Mouse (Mus musculus) limb, embryonic 13.5 days (tissue): ENCODE data around the gene Fkbp1b. TPM values are rescaled to one million over a fixed set of nuclear protein-coding genes. Genes with fewer than 3 reads are reported as not detected.
"Not testable (repeated sequence)": the region's sequence is repeated elsewhere in the genome, so short reads cannot be mapped to it uniquely, and the experiment has no call there.

Experiments
- ATAC-seq: fragments of 200-750 bp; cut with Nextera tagmentation; 2 replicates; pipeline ENCODE4 v1.8.0; 2017; ENCODE audit warnings: low read depth, moderate number of reproducible peaks, moderate TSS enrichment; ENCODE audit not compliant: low FRiP score
- H3K27ac ChIP-seq: fragments of 300-500 bp; sonication (generic); 2 replicates; pipeline ENCODE4 v1.5.1; 2015; ENCODE audit warnings: inconsistent platforms, mild to moderate bottlenecking, moderate library complexity
- H3K27me3 ChIP-seq: fragments of 300-500 bp; sonication (generic); 2 replicates; pipeline ENCODE4 v1.6.1; 2015; ENCODE audit warnings: mild to moderate bottlenecking, inconsistent platforms
- H3K36me3 ChIP-seq: fragments of 300-500 bp; sonication (generic); 2 replicates; pipeline ENCODE4 v1.6.1; 2015; ENCODE audit warnings: inconsistent platforms, mild to moderate bottlenecking, moderate library complexity
- H3K4me1 ChIP-seq: fragments of 300-500 bp; sonication (generic); 2 replicates; pipeline ENCODE4 v1.6.1; 2015; ENCODE audit warnings: inconsistent platforms
- H3K4me2 ChIP-seq: fragments of 300-500 bp; sonication (generic); replicated peaks from 2 replicates; pipeline ENCODE4 v1.6.1; 2015; ENCODE audit warnings: inconsistent platforms, mild to moderate bottlenecking, moderate library complexity
- H3K4me3 ChIP-seq: fragments of 300-500 bp; sonication (generic); 2 replicates; pipeline ENCODE4 v1.5.1; 2015; ENCODE audit warnings: moderate library complexity, mild to moderate bottlenecking, inconsistent platforms
- H3K9ac ChIP-seq: fragments of 300-500 bp; sonication (generic); 2 replicates; pipeline ENCODE4 v1.6.1; 2015; ENCODE audit warnings: mild to moderate bottlenecking, inconsistent platforms
- H3K9me3 ChIP-seq: fragments of 300-500 bp; sonication (generic); 2 replicates; pipeline ENCODE4 v1.6.1; 2016; ENCODE audit warnings: inconsistent platforms
- WGBS: fragments of 180-500 bp; shearing (Covaris S2); methylation state at CpG from one replicate; pipeline ENCODE4 v1.1.7; 2015; 5-methylcytosine and 5-hydroxymethylcytosine counted together
- polyA plus RNA-seq: library from polyadenylated mRNA; unstranded; fragments of >200 nt; fragmentation: Nextera tagmentation; extraction: Ambion mirVana; gene quantifications from 2 replicates; pipeline ENCODE4 v1.2.1, GENCODE M21; 2015

Gene Fkbp1b
- polyA plus RNA-seq, 1 experiment from 2014 or later: 14.8 TPM

GRCm38 (mm10) chr12:4788128-4788527 lies 53.3 kb downstream of the Fkbp1b start:
- not testable (repeated sequence) for H3K27me3 ChIP-seq, H3K27ac ChIP-seq, ATAC-seq, H3K4me3 ChIP-seq, H3K4me2 ChIP-seq, H3K36me3 ChIP-seq, H3K9ac ChIP-seq, H3K4me1 ChIP-seq, H3K9me3 ChIP-seq
- WGBS: 94% methylated on average over 25 of the region's 25 CpGs

GRCm38 (mm10) chr12:4784466-4784865 lies 56.9 kb downstream of the Fkbp1b start:
- Histone ChIP-seq H3K9me3 (no peaks in the 10 kb centered on the region), H3K4me3 (no peak overlapping the region), H3K36me3 (no peaks in the 10 kb centered on the region), H3K9ac (no peak overlapping the region), H3K4me1 (no peaks in the 10 kb centered on the region), H3K27ac (no peak overlapping the region), H3K4me2 (no peak overlapping the region), H3K27me3 (no peaks in the 10 kb centered on the region)
- ATAC-seq: no peak
- 71% methylated on average over 2 of the region's 2 CpGs for WGBS

GRCm38 (mm10) chr12:4783598-4783997 lies 57.8 kb downstream of the Fkbp1b start:
- Histone ChIP-seq H3K4me2 (no peak overlapping the region), H3K9me3 (no peaks in the 10 kb centered on the region), H3K9ac (no peak overlapping the region), H3K4me3 (no peak overlapping the region), H3K27me3 (no peaks in the 10 kb centered on the region), H3K36me3 (no peaks in the 10 kb centered on the region), H3K27ac (no peak overlapping the region), H3K4me1 (no peaks in the 10 kb centered on the region)
- no peak for ATAC-seq
- WGBS: 56% methylated on average over 5 of the region's 5 CpGs

Other genes starting within 250 kb of the Fkbp1b start
- 33.0 and 35.8 TPM in 2 replicates for gene Itsn2, start 249.0 kb downstream of the Fkbp1b start, polyA plus RNA-seq
- gene Gm3625, start 248.7 kb downstream of the Fkbp1b start, polyA plus RNA-seq: not detected in 2 replicates
- 0.59 and 0.64 TPM in 2 replicates for gene Fam228a, start 103.2 kb downstream of the Fkbp1b start, polyA plus RNA-seq
- gene Pfn4, start 72.6 kb downstream of the Fkbp1b start, polyA plus RNA-seq: 3.3 and 5.3 TPM in 2 replicates
- 4.8 and 5.6 TPM in 2 replicates for gene Fam228b, start 72.3 kb downstream of the Fkbp1b start, polyA plus RNA-seq
- gene Sf3b6, start 24.0 kb downstream of the Fkbp1b start, polyA plus RNA-seq: 220 and 232 TPM in 2 replicates
- 21.5 and 26.5 TPM in 2 replicates for gene Wdcp, start 1.7 kb upstream of the Fkbp1b start, polyA plus RNA-seq
- gene Mfsd2b, start 32.8 kb upstream of the Fkbp1b start, polyA plus RNA-seq: 1.6 and 2.3 TPM in 2 replicates
- gene Ubxn2a, start 66.1 kb upstream of the Fkbp1b start, polyA plus RNA-seq: 25.4 and 25.8 TPM in 2 replicates
- 11.3 and 11.8 TPM in 2 replicates for gene Atad2b, start 75.8 kb upstream of the Fkbp1b start, polyA plus RNA-seq